Mouse (Mus musculus) stomach, postnatal 0 days (tissue): ENCODE measurements around the gene Phlda2.

Experiments used
- CTCF ChIP-seq: IDR thresholded peaks from 2 replicates; pipeline ENCODE4 v1.5.1; 2016; ENCODE audit warnings: antibody characterized with exemption, low read depth, mild to moderate bottlenecking, moderate library complexity
- EP300 ChIP-seq: optimal IDR thresholded peaks from 2 replicates; pipeline ENCODE3; 2016; ENCODE audit warnings: antibody characterized with exemption

- TF ChIP-seq CTCF (no peak), EP300 (no peak)
Observed at GRCm38 (mm10) chr7:143536251-143536650, 33.3 kb upstream of the Phlda2 start.
